Mouse (Mus musculus): ENCODE results near the gene Sbno2. TPM values are rescaled to one million over a fixed set of nuclear protein-coding genes. Genes with fewer than 3 reads are reported as not detected.
A peak's percentile ranks its signal among the peaks of the same experiment; 100 is the strongest.

Sbno2 gene
- total and polyA plus RNA-seq, 3 experiments, result 10.6 to 16.9 (median 11.2) TPM

GRCm38 (mm10) chr10:80140666-80141035 lies 35.3 kb upstream of the Sbno2 start, which contains the start of gene Cbarp:
TSS of gene Cbarp (minus strand) at chr10:80140835.
- intact Hi-C loops (cut with DNase I), result loop anchor here (1.0 to 5.0 kb wide), 4 partner anchors 24 to 213 kb away; partner anchors contain the start of genes Arid3a, Tmem259 and Wdr18
- no peak for DNase-seq
- no peak for TF ChIP-seq CTCF (IDR thresholded peaks at IDR 0.05)
- TF ChIP-seq POLR2A (IDR thresholded peaks at IDR 0.05; ENCODE audit: insufficient read depth, low read depth, low read length), result no peak
- TF ChIP-seq EP300 (IDR thresholded peaks at IDR 0.05; ENCODE audit: insufficient read depth, low read depth, low read length), result no peak
- H3K9ac ChIP-seq (ENCODE audit: low read depth, low read length), result peak within 1 kb of the TSS; percentile 76
- H3K36me3 ChIP-seq (ENCODE audit: control insufficient read depth, insufficient read depth, low read length), result no peaks in the 10 kb centered on the region
- peaks cover 8% of the 10 kb centered on the region for H3K4me1 ChIP-seq (ENCODE audit: control insufficient read depth, insufficient read depth, low read length)
- peak within 1 kb of the TSS; percentile 47 for H3K4me3 ChIP-seq
- H3K79me2 ChIP-seq (replicated peaks; ENCODE audit: control insufficient read depth, insufficient read depth, low read length), result peaks cover 4% of the 10 kb centered on the region
- peak within 1 kb of the TSS; percentile 95 for H3K27ac ChIP-seq
- WGBS, result 69% methylated on average over 10 of the region's 10 CpGs
- no peaks in the 10 kb centered on the region; the same call in 1 of the 2 replicates for H3K27me3 ChIP-seq (ENCODE audit: control insufficient read depth, insufficient read depth, low read length)

- H3K79me2 ChIP-seq (replicated peaks; ENCODE audit: control insufficient read depth, insufficient read depth, low read length), result peaks cover 4% of the 10 kb centered on the region
- no peak for DNase-seq
- TF ChIP-seq CTCF (IDR thresholded peaks at IDR 0.05), result no peak
- TF ChIP-seq EP300 (IDR thresholded peaks at IDR 0.05; ENCODE audit: insufficient read depth, low read depth, low read length), result no peak
- no peak for TF ChIP-seq POLR2A (IDR thresholded peaks at IDR 0.05; ENCODE audit: insufficient read depth, low read depth, low read length)
- WGBS, result 81% methylated on average over 11 of the region's 11 CpGs
- peaks cover 7% of the 10 kb centered on the region for H3K4me1 ChIP-seq (ENCODE audit: control insufficient read depth, insufficient read depth, low read length)
- H3K4me3 ChIP-seq, result no peak overlapping the region
- no peaks in the 10 kb centered on the region; the same call in 1 of the 2 replicates for H3K27me3 ChIP-seq (ENCODE audit: control insufficient read depth, insufficient read depth, low read length)
- H3K36me3 ChIP-seq (ENCODE audit: control insufficient read depth, insufficient read depth, low read length), result no peaks in the 10 kb centered on the region
- no peak overlapping the region for H3K27ac ChIP-seq
- H3K9ac ChIP-seq (ENCODE audit: low read depth, low read length), result no peak overlapping the region
- intact Hi-C loops (cut with DNase I), result loop anchor here (2.0 to 5.0 kb wide), 3 partner anchors 23 to 213 kb away; partner anchors contain the start of genes Arid3a and Wdr18
Observed at GRCm38 (mm10) chr10:80139975-80140665, 34.7 kb upstream of the Sbno2 start.

GRCm38 (mm10) chr10:80139439-80139775 lies 34.0 kb upstream of the Sbno2 start:
- intact Hi-C loops (cut with DNase I), result no loop called here
- Histone ChIP-seq H3K36me3 (ENCODE audit: control insufficient read depth, insufficient read depth, low read length) (no peaks in the 10 kb centered on the region), H3K4me3 (peak overlapping the region; percentile 65), H3K9ac (ENCODE audit: low read depth, low read length) (peak overlapping the region; percentile 74), H3K4me1 (ENCODE audit: control insufficient read depth, insufficient read depth, low read length) (peaks cover 7% of the 10 kb centered on the region), H3K27ac (no peak overlapping the region), H3K79me2 (replicated peaks; ENCODE audit: control insufficient read depth, insufficient read depth, low read length) (peaks cover 3% of the 10 kb centered on the region; the same call in 1 of the 2 replicates), H3K27me3 (ENCODE audit: control insufficient read depth, insufficient read depth, low read length) (no peaks in the 10 kb centered on the region; the same call in 1 of the 2 replicates)
- TF ChIP-seq CTCF (IDR thresholded peaks at IDR 0.05), result no peak
- no peak for TF ChIP-seq POLR2A (IDR thresholded peaks at IDR 0.05; ENCODE audit: insufficient read depth, low read depth, low read length)
- TF ChIP-seq EP300 (IDR thresholded peaks at IDR 0.05; ENCODE audit: insufficient read depth, low read depth, low read length), result no peak
- WGBS, result 4% methylated on average over 9 of the region's 10 CpGs
- no peak for DNase-seq

GRCm38 (mm10) chr10:80138553-80139438 lies 33.4 kb upstream of the Sbno2 start, which contains the start of gene Atp5d:
TSS of gene Atp5d (plus strand) at chr10:80138632.
- H3K9ac ChIP-seq (ENCODE audit: low read depth, low read length), result peak within 1 kb of the TSS; percentile 74
- intact Hi-C loops (cut with DNase I), result no loop called here

GRCm38 (mm10) chr10:80137626-80138552 lies 32.5 kb upstream of the Sbno2 start:
- WGBS, result 11% methylated on average over 33 of the region's 33 CpGs
- Histone ChIP-seq H3K4me1 (ENCODE audit: control insufficient read depth, insufficient read depth, low read length) (peaks cover 9% of the 10 kb centered on the region), H3K27me3 (ENCODE audit: control insufficient read depth, insufficient read depth, low read length) (no peaks in the 10 kb centered on the region; the same call in 1 of the 2 replicates), H3K79me2 (replicated peaks; ENCODE audit: control insufficient read depth, insufficient read depth, low read length) (peaks cover 3% of the 10 kb centered on the region; the same call in 1 of the 2 replicates), H3K4me3 (no peak overlapping the region; the same call in 1 of the 2 replicates), H3K36me3 (ENCODE audit: control insufficient read depth, insufficient read depth, low read length) (no peaks in the 10 kb centered on the region), H3K27ac (no peak overlapping the region), H3K9ac (ENCODE audit: low read depth, low read length) (no peak overlapping the region)
- no peak for DNase-seq
- TF ChIP-seq POLR2A (IDR thresholded peaks at IDR 0.05; ENCODE audit: insufficient read depth, low read depth, low read length) (no peak), CTCF (IDR thresholded peaks at IDR 0.05) (no peak), EP300 (IDR thresholded peaks at IDR 0.05; ENCODE audit: insufficient read depth, low read depth, low read length) (no peak)
- intact Hi-C loops (cut with DNase I), result no loop called here

More at GRCm38 (mm10) chr10:80138553-80139438, 33.4 kb upstream of the Sbno2 start, which contains the start of gene Atp5d:
- no peaks in the 10 kb centered on the region for H3K36me3 ChIP-seq (ENCODE audit: control insufficient read depth, insufficient read depth, low read length)
- H3K27ac ChIP-seq, result no peak within 1 kb of the TSS
- peaks cover 7% of the 10 kb centered on the region for H3K4me1 ChIP-seq (ENCODE audit: control insufficient read depth, insufficient read depth, low read length)
- H3K27me3 ChIP-seq (ENCODE audit: control insufficient read depth, insufficient read depth, low read length), result no peaks in the 10 kb centered on the region; the same call in 1 of the 2 replicates
- peak within 1 kb of the TSS; percentile 65 for H3K4me3 ChIP-seq
- DNase-seq, result peak; percentile 78 to 80
- peaks cover 3% of the 10 kb centered on the region; the same call in 1 of the 2 replicates for H3K79me2 ChIP-seq (replicated peaks; ENCODE audit: control insufficient read depth, insufficient read depth, low read length)
- no peak for TF ChIP-seq EP300 (IDR thresholded peaks at IDR 0.05; ENCODE audit: insufficient read depth, low read depth, low read length)
- no peak for TF ChIP-seq CTCF (IDR thresholded peaks at IDR 0.05)
- TF ChIP-seq POLR2A (IDR thresholded peaks at IDR 0.05; ENCODE audit: insufficient read depth, low read depth, low read length), result no peak
- WGBS, result under 1% methylated on average over 89 of the region's 94 CpGs
